Mouse (Mus musculus) c-Kit-positive CD71-positive TER-119-negative erythroid progenitor cells, embryonic 14.5 days (primary cell): ENCODE data around the gene Smo.
A peak's percentile ranks its signal among the peaks of the same experiment; 100 is the strongest.
"Not testable (repeated sequence)": the region's sequence is repeated elsewhere in the genome, so short reads cannot be mapped to it uniquely, and the experiment has no call there.

Experiments used
- DNase-seq: peaks from one replicate; pipeline ENCODE4 v3.0.0-alpha.2; 2013; ENCODE audit warnings: low read depth

Gene Smo

DNA sequence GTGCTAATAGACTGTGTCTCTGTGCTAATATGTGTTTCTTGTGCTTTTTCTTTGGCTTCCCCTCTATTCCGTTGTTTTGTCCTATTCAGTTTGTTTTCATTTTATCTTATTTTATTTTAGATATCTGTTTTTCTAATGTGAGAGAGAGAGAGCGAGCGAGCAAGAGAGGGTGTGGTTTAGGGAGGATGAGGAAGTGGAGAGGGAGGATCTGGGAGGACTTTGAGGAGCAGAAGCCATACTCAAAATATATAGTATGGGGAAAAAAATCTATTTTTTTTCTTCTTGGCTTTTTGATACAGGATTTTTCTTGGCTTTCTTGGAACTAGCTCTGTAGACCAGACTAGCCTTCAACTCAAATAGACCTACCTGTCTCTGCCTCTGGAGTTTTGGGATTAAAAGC lies 7.3 kb upstream of the Smo start:
- no peak for DNase-seq

- no peak for DNase-seq
Measured at GRCm38 (mm10) chr6:29729491-29729890, 5.8 kb upstream of the Smo start.

DNA sequence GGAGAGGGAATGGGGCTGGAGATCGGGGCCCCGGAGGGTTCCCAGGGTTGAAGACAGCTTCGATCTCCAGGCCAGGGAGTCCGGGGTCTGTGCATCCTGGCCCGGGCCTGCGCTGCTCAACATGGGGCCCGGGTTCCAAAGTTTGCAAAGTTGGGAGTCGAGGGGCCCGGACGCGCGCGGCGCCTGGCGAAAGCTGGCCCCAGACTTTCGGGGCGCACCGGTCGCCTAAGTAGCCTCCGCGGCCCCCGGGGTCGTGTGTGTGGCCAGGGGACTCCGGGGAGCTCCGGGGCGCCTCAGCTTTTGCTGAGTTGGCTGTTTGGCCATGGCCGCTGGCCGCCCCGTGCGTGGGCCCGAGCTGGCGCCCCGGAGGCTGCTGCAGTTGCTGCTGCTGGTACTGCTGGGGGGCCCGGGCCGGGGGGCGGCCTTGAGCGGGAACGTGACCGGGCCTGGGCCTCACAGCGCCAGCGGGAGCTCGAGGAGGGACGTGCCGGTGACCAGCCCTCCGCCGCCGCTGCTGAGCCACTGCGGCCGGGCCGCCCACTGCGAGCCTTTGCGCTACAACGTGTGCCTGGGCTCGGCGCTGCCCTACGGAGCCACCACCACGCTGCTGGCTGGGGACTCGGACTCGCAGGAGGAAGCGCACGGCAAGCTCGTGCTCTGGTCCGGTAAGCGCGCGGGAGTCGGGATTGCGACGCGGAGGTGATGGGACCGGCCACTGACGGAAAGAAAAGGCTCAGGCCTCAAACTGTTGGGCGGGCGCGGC lies 567 bp downstream of the Smo start:
- no peak for DNase-seq

- no peak for DNase-seq
Measured at GRCm38 (mm10) chr6:29736610-29737458, 1.5 kb downstream of the Smo start.

GRCm38 (mm10) chr6:29751466-29752152 lies 16.3 kb downstream of the Smo start:
- DNase-seq: no peak

- DNase-seq: no peak
Measured at GRCm38 (mm10) chr6:29753336-29753735, 18.0 kb downstream of the Smo start.

- no peak for DNase-seq
Measured at GRCm38 (mm10) chr6:29756001-29756400, 20.7 kb downstream of the Smo start.

DNA sequence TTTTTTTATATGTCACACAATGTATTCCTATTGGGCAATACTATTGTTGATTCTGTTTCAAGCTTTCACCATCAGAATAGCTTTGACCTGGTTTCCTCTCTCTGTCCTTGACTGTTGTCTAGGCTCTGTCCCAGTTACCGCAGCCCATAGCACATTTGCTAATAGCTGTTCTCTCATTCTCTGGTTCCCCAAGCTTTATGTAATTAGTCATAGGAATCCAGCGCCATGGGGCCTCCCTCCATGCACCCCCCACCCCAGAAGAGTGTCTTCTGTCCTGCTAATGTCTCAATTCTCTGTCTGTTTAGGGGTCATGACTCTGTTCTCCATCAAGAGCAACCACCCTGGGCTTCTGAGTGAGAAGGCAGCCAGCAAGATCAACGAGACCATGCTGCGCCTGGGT lies 21.2 kb downstream of the Smo start:
- DNase-seq: no peak

GRCm38 (mm10) chr6:29758417-29758816 lies 23.1 kb downstream of the Smo start:
- DNase-seq: peak; percentile 75

GRCm38 (mm10) chr6:29759012-29759679 lies 23.8 kb downstream of the Smo start:
- DNase-seq: no peak

DNA sequence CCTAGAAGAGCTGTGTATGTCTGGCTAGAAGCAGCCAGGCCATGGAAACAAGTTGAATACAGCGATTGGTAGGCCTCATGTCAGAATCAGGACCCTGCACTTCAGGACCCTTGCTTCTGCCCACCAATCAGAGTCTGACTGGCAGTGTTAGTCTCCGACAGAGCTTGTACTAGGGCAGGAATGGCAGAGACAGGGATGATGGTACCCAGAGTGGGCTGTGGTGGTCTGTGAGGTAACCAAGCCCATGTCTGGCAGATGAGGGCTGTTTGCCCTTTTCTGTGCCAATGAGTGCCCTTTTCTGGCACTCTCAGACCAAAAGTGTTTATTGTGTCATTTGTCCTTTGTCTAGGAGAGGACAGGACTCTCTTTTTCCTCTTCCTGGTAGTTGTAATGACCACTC lies 25.1 kb downstream of the Smo start:
- not testable (repeated sequence) for DNase-seq

DNA sequence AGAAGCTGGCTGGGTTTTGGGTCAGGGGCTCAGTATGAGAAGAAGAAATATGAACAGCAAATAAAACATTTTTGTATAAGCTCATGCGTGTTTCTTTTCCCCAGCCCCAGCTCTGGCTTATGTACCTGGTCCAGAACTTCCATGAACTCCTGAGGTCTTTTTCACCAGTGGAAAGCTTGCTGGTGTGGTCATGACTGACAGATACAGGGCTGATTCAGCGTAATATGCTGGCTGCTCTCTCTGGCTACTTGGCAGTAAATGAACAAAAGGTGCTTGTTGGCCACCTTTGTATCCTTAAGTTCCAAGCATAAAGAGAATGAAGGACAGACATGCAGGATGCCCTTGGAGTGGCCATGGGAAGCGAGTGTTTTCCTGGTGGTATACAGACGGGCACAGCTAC lies 26.0 kb downstream of the Smo start:
- no peak for DNase-seq

DNA sequence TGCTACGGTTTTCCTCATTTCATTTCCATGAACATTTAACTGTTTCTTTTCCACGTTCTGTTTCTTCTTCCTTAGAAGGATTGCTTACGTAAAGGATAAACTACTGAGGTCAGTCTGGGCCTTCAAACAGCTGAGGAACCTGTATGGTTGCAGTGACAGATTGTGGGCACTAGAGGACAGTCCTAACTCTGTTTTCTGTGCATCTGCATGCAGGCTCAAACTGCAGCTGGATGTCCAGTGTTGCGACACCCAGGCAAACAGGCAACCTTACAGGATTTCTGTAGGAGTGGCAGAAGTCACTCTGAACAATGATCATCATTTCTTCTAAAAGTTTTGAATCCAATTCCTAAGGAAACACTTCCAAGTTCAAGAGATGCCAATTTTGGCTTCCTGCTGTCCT lies 27.2 kb downstream of the Smo start:
- DNase-seq: peak; percentile 33

GRCm38 (mm10) chr6:29766874-29767273 lies 31.6 kb downstream of the Smo start:
- no peak for DNase-seq

DNA sequence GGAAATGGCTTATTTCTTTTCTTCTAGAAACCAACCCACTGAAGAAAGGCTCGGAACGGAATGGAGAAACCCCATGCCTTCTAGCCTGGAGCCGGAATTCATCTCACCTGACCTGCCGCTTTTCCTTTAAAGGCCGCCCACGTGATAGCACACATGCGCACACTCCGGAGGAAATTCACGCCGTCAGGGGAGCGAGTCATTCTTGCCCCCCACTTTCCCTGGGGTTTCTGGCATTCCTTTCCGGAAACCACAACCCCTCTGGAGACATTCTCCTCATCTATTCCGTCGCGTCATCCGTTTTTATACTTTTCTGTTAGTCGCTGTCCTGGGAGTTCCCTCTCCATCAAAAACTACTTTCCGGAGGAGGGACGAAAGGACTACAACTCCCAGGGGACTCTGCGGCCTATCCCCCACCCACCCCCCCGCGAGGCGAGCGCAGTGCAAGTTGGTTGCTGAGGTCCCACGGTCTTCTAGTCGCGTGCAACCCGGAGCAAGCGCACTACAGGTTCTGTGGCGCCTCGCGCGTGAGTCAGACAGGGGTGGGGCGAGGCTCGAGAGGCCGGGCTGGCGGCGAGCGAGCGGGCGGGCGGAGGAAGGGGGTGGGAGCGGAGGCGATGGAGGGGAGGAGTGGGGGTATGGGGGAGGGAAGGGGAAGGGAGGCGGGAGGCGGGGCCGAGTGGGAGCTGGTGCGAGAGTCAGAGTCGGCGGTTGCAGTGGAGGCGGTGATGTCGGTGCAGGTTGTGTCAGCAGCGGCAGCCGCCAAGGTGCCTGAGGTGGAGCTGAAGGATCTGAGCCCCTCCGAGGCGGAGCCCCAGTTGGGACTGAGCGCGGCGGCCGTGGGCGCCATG lies 32.7 kb downstream of the Smo start, which contains the start of gene Ahcyl2:
Ahcyl2 (plus strand) TSS at position 199 of the 848 bp plus-strand sequence.
- DNase-seq: peak; percentile 83

- DNase-seq: no peak
Measured at GRCm38 (mm10) chr6:29768791-29769441, 33.6 kb downstream of the Smo start.

DNA sequence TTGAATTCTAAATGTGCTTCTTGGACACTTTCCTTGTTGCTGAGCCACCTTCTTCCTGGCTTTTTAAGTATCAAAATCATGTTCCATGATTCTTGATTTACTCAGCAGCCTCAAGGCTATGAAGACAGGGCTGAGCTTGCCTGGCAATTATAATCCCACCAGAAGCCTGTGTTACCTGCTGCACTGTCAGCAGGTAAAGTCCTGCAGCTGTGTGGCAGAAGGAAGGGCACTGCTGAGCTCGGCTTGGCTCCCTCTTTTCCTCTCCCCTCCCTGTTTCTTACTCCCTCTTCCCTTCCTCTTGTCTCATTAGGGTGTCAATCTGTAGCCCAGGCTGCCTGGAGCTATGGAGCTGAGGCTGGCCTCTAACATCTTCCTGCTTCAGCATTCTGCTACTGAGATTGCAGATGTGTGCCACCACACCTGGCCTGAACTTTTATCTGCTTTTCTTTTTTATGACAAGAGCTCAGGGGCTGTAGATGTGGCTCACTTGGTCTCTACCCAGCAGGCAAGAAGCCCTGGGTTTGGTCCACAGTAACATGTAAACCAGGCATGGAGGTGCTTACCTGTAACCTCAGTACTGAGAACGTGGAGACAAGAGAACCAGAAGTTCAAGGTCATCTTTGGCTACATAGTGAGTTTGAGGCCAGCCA lies 35.5 kb downstream of the Smo start:
- no peak for DNase-seq

GRCm38 (mm10) chr6:29772236-29772635 lies 36.9 kb downstream of the Smo start:
- no peak for DNase-seq

- no peak for DNase-seq
Measured at GRCm38 (mm10) chr6:29774161-29774560, 38.9 kb downstream of the Smo start.

DNA sequence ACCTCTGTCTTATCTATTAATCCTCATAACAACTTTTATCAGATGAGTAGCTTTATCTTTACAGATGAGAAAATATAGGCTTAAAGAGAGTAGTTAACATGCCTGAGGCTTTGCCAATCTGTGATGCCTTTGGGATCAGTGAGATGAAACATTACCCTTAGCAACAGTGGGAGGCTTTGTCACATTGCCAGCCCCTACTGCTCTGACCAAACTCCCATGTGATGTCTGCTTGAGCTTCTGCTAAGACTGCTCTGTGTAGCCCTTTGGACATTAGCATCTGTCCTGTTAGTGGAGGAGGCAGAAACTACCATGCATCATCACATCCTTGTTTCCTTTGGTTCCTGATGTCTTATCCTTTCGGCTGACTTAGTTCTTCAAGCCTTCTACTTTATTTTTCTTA lies 40.3 kb downstream of the Smo start:
- no peak for DNase-seq
